11 mouse cellular contexts compared by ENCODE assay signal in genomic region chr8:103948474-103948873, GRCm38 (mm10).
DNase-seq lines count a peak whose midpoint lies in the region; ATAC-seq and TF ChIP-seq lines count a peak whose summit lies in the region.
"Had no signal": no experiment of that assay in that cellular context is flagged by ENCODE, and none has a peak within 500 bp of the region (broad histone marks: within the 10 kb centered on the region; RNA-seq: fewer than 3 reads in every experiment).

No protein-coding gene starts in this region.

- H3K9ac ChIP-seq in intestine, embryonic 14.5 days (ENCODE audit: low read length), result no peak overlapping the region
- no peak overlapping the region for H3K9ac ChIP-seq in intestine, embryonic 16.5 days (ENCODE audit: low read depth, low read length)
- H3K9ac ChIP-seq: kidney, embryonic 15.5 days had no signal

- TF ChIP-seq CTCF in thymus, adult 2 months (IDR thresholded peaks at IDR 0.05; ENCODE audit: borderline replicate concordance, control insufficient read depth, extremely low read depth, insufficient read depth, low read length, poor library complexity), result no peak
- TF ChIP-seq CTCF in cerebellum, adult 2 months (IDR thresholded peaks at IDR 0.05; ENCODE audit: borderline replicate concordance, insufficient read depth, low read depth, low read length), result no peak

- no peaks in the 10 kb centered on the region for H3K36me3 ChIP-seq in intestine, embryonic 14.5 days (ENCODE audit: control insufficient read depth, insufficient read depth, low read length)
- no peaks in the 10 kb centered on the region for H3K36me3 ChIP-seq in intestine, embryonic 16.5 days (ENCODE audit: control insufficient read depth, insufficient read depth, low read length)
- H3K36me3 ChIP-seq in thymus, adult 2 months (ENCODE audit: control insufficient read depth, insufficient read depth, low read length), result no peaks in the 10 kb centered on the region
- H3K36me3 ChIP-seq: kidney, embryonic 15.5 days had no signal

- WGBS in intestine, embryonic 14.5 days, result 78% methylated on average over 5 of the region's 5 CpGs
- 79% methylated on average over 5 of the region's 5 CpGs for WGBS in intestine, embryonic 16.5 days
- WGBS in thymus, adult 2 months, result 79% methylated on average over 5 of the region's 5 CpGs
- 80% methylated on average over 5 of the region's 5 CpGs for WGBS in cerebellum, adult 2 months

- no peak for TF ChIP-seq POLR2A in thymus, adult 2 months (IDR thresholded peaks at IDR 0.05; ENCODE audit: control insufficient read depth, extremely low read depth, insufficient read depth, low read length, poor library complexity)
- TF ChIP-seq POLR2A in cerebellum, adult 2 months (IDR thresholded peaks at IDR 0.05; ENCODE audit: borderline replicate concordance, insufficient read depth, low read length), result no peak

- H3K4me3 ChIP-seq in intestine, embryonic 14.5 days (ENCODE audit: low read depth, low read length), result no peak overlapping the region
- H3K4me3 ChIP-seq in intestine, embryonic 16.5 days (ENCODE audit: low read length), result no peak overlapping the region
- H3K4me3 ChIP-seq in thymus, adult 2 months (ENCODE audit: control insufficient read depth, insufficient read depth, low read length), result no peak overlapping the region
- H3K4me3 ChIP-seq in cerebellum, adult 2 months (replicated peaks; ENCODE audit: insufficient read depth, low read depth, low read length), result no peak overlapping the region
- H3K4me3 ChIP-seq: kidney, embryonic 15.5 days had no signal

- no peak for ATAC-seq in intestine, embryonic 14.5 days (replicated peaks; ENCODE audit: low FRiP score, low TSS enrichment, low read depth)
- no peak for ATAC-seq in intestine, embryonic 16.5 days

- no peaks in the 10 kb centered on the region; the same call in 1 of the 2 replicates for H3K4me1 ChIP-seq in intestine, embryonic 14.5 days (replicated peaks; ENCODE audit: control insufficient read depth, insufficient read depth, low read length)
- H3K4me1 ChIP-seq in intestine, embryonic 16.5 days (ENCODE audit: control insufficient read depth, insufficient read depth, low read length), result no peaks in the 10 kb centered on the region
- H3K4me1 ChIP-seq in thymus, adult 2 months (replicated peaks; ENCODE audit: control insufficient read depth, insufficient read depth, low read length), result no peaks in the 10 kb centered on the region
- H3K4me1 ChIP-seq in cerebellum, adult 2 months (ENCODE audit: control insufficient read depth, insufficient read depth, low read length), result no peaks in the 10 kb centered on the region
- H3K4me1 ChIP-seq: kidney, embryonic 15.5 days had no signal

- no peaks in the 10 kb centered on the region for H3K9me3 ChIP-seq in intestine, embryonic 14.5 days (ENCODE audit: control insufficient read depth, low read length)
- no peaks in the 10 kb centered on the region for H3K9me3 ChIP-seq in intestine, embryonic 16.5 days (ENCODE audit: control insufficient read depth, low read length)
- H3K9me3 ChIP-seq: kidney, embryonic 15.5 days had no signal

- H3K27me3 ChIP-seq in intestine, embryonic 14.5 days (replicated peaks; ENCODE audit: control insufficient read depth, insufficient read depth, low read length), result no peaks in the 10 kb centered on the region
- H3K27me3 ChIP-seq in intestine, embryonic 16.5 days (replicated peaks; ENCODE audit: control insufficient read depth, insufficient read depth, low read length), result no peaks in the 10 kb centered on the region
- H3K27me3 ChIP-seq in thymus, adult 2 months (ENCODE audit: control insufficient read depth, insufficient read depth, low read length), result no peaks in the 10 kb centered on the region
- H3K27me3 ChIP-seq in cerebellum, adult 2 months (ENCODE audit: control insufficient read depth, insufficient read depth, low read length), result no peaks in the 10 kb centered on the region
- H3K27me3 ChIP-seq: kidney, embryonic 15.5 days had no signal

- DNase-seq in intestine, embryonic 14.5 days (ENCODE audit: low spot score), result peak; percentile 47
- DNase-seq in thymus, adult 2 months, result peak; percentile 7
- no peak for DNase-seq in thymus, adult 18-20 months
- DNase-seq in c-Kit-positive CD71-positive TER-119-negative erythroid progenitor cells, embryonic 14.5 days (ENCODE audit: low read depth), result peak; percentile 2
- DNase-seq in cerebellum, adult 2 months, result no peak
- DNase-seq in layer of hippocampus, postnatal 14 days (ENCODE audit: low spot score in 2 of 2), result no peak
- DNase-seq in right cerebral cortex, postnatal 36 days (ENCODE audit: low spot score in 2 of 2), result no peak
- DNase-seq: gastrocnemius, postnatal 14 days; heart, postnatal 14 days had no signal

- no peak overlapping the region for H3K4me2 ChIP-seq in intestine, embryonic 14.5 days (ENCODE audit: low read length)
- H3K4me2 ChIP-seq in intestine, embryonic 16.5 days (ENCODE audit: low read depth, low read length), result no peak overlapping the region
- H3K4me2 ChIP-seq: kidney, embryonic 15.5 days had no signal

- H3K27ac ChIP-seq in intestine, embryonic 14.5 days (ENCODE audit: low read depth), result no peak overlapping the region
- H3K27ac ChIP-seq in intestine, embryonic 16.5 days (ENCODE audit: low read length), result no peak overlapping the region
- H3K27ac ChIP-seq in thymus, adult 2 months (ENCODE audit: control insufficient read depth, insufficient read depth, low read length), result no peak overlapping the region
- H3K27ac ChIP-seq in cerebellum, adult 2 months (ENCODE audit: insufficient read depth, low read length), result no peak overlapping the region
- H3K27ac ChIP-seq: kidney, embryonic 15.5 days had no signal

Comparison
In these comparisons a context has a peak if more than half of its experiments do, and no peak if none do; other contexts are left out.
1. DNase-seq: peak in intestine, embryonic 14.5 days (single experiment), thymus, adult 2 months (single experiment) and c-Kit-positive CD71-positive TER-119-negative erythroid progenitor cells, embryonic 14.5 days (single experiment); none in thymus, adult 18-20 months (0 of 2), cerebellum, adult 2 months (0 of 2), layer of hippocampus, postnatal 14 days (0 of 2) and right cerebral cortex, postnatal 36 days (0 of 2).